Mouse (Mus musculus) lung, embryonic 16.5 days (tissue): ENCODE measurements around the gene B430306N03Rik. TPM values are rescaled to one million over a fixed set of nuclear protein-coding genes. Genes with fewer than 3 reads are reported as not detected.

Experiments
- ATAC-seq: fragments of 200-750 bp; cut with Nextera tagmentation; 2 replicates; pipeline ENCODE4 v1.8.0; 2017; ENCODE audit warnings: low read depth, mild to moderate bottlenecking, moderate library complexity
- H3K27ac ChIP-seq: fragments of 300-500 bp; sonication (generic); 2 replicates; pipeline ENCODE4 v1.5.1; 2014; ENCODE audit warnings: mild to moderate bottlenecking, control low read depth, low read length
- H3K27me3 ChIP-seq: fragments of 300-500 bp; sonication (generic); 2 replicates; pipeline ENCODE4 v1.6.1; 2014; ENCODE audit warnings: low read depth, low read length, mixed read lengths; ENCODE audit not compliant: control insufficient read depth, insufficient read depth
- H3K36me3 ChIP-seq: fragments of 300-500 bp; sonication (generic); 2 replicates; pipeline ENCODE4 v1.6.1; 2014; ENCODE audit warnings: low read length; ENCODE audit not compliant: control insufficient read depth, insufficient read depth
- H3K4me1 ChIP-seq: fragments of 300-500 bp; sonication (generic); replicated peaks from 2 replicates; pipeline ENCODE4 v1.6.1; 2014; ENCODE audit warnings: low read length, mixed read lengths; ENCODE audit not compliant: control insufficient read depth, insufficient read depth
- H3K4me2 ChIP-seq: fragments of 300-500 bp; sonication (generic); 2 replicates; pipeline ENCODE4 v1.6.1; 2014; ENCODE audit warnings: low read depth, low read length, control low read depth
- H3K4me3 ChIP-seq: fragments of 300-500 bp; sonication (generic); 2 replicates; pipeline ENCODE4 v1.5.1; 2014; ENCODE audit warnings: mild to moderate bottlenecking, low read length, control low read depth
- H3K9ac ChIP-seq: fragments of 300-500 bp; sonication (generic); 2 replicates; pipeline ENCODE4 v1.6.1; 2014; ENCODE audit warnings: low read length, control low read depth
- H3K9me3 ChIP-seq: fragments of 300-500 bp; sonication (generic); 2 replicates; pipeline ENCODE4 v1.6.1; 2016; ENCODE audit warnings: low read length; ENCODE audit not compliant: control insufficient read depth
- WGBS: fragments of 180-500 bp; shearing (Covaris S2); extraction: QIAGEN DNeasy Blood & Tissue Kit; methylation state at CpG from one replicate; pipeline ENCODE4 v1.1.7; 2014; 5-methylcytosine and 5-hydroxymethylcytosine counted together
- polyA plus RNA-seq: library from polyadenylated mRNA; unstranded; fragments of >200 nt; fragmentation: Nextera tagmentation; extraction: Ambion mirVana; gene quantifications from 2 replicates; pipeline ENCODE4 v1.2.1, GENCODE M21; 2015

Gene B430306N03Rik
- polyA plus RNA-seq, 1 experiment from 2014 or later: 0.34 TPM

DNA sequence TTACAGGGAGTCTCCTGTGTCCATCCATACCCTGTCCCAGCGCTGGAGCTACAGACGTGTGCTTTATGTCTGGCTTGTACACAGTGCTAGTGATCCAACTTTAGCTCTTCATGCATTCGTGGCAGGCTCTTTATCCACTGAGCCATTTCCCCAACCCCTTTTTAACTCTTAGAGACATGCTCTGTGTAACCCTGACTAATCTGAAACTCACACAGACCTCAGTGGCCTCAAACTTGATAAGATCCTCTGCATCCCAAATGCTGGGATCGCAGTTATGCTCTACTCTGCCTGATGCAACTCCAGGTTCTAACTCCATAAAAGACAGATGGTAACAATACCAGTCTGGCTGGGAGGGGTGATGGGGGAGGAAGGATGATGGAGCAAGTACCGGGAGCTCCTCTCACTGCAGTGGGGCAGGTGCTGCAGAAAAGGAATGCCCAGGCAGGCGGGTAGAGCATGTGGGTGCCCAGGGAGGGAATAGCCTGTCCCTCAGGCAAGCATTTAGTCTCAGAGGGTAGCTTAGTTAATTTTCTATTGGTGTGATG, 47.6 kb downstream of the B430306N03Rik start:
- Histone ChIP-seq H3K9me3 (no peaks in the 10 kb centered on the region), H3K36me3 (no peaks in the 10 kb centered on the region), H3K4me2 (no peak overlapping the region), H3K4me3 (no peak overlapping the region), H3K4me1 (no peaks in the 10 kb centered on the region), H3K27ac (no peak overlapping the region), H3K27me3 (no peaks in the 10 kb centered on the region), H3K9ac (no peak overlapping the region)
- no peak for ATAC-seq
- 63% methylated on average over 6 of the region's 6 CpGs for WGBS

DNA sequence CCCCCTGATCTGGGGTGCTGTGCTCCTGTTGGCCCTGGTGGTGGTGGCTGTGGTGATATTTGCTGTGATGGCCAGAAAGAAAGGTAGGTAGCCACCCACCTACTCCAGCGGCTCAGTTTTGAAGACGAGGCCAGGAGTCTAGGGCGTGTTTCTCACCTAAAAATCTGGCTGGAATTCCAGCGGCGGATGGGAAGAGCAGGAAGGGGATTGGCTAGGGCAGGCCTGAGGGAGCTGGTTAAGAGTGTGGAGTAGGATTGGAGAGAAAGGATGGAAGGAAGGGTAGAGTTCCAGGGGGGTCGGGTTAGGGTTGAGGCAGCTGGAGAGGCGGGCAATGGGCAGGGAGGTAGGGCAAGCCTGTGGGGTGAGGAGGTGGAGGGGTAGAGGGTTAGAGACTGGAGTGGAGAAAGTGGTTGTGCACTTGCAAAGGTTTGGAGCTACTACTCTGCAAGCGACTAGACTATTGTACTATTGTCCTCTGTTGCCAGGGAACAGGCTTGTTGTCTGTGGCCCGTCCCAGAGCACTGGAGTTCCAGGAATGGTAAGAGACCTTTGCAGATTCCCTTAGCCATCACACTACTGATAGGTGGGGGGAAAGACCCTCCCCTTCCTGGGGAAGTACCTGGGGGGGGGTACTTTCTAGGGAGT, 49.7 kb downstream of the B430306N03Rik start:
- Histone ChIP-seq H3K9ac (no peak overlapping the region), H3K27ac (no peak overlapping the region), H3K36me3 (no peaks in the 10 kb centered on the region), H3K4me1 (no peaks in the 10 kb centered on the region), H3K4me3 (no peak overlapping the region), H3K4me2 (no peak overlapping the region), H3K27me3 (no peaks in the 10 kb centered on the region), H3K9me3 (no peaks in the 10 kb centered on the region)
- WGBS: 73% methylated on average over 9 of the region's 9 CpGs
- ATAC-seq: no peak

DNA sequence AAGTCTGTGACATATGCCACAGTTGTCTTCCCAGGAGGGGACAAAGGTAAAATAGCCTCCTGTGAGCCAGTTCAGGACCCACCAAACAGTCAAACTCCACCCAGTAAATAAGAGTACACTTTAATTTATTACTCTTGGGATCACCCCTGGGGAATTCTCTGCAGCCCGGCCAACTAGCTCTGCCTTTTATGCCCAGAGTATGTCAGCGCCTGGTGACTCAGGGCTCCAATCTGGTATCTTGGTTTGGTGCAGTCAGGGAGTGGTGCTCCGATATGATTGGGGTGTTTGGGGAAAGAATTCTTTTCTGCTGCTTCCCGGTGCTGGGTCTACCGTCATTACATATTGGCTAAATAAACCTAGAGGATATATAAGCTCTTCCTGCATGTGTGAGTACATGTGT, 50.9 kb downstream of the B430306N03Rik start:
- Histone ChIP-seq H3K27ac (no peak overlapping the region), H3K36me3 (no peaks in the 10 kb centered on the region), H3K4me1 (no peaks in the 10 kb centered on the region), H3K9ac (no peak overlapping the region), H3K4me2 (no peak overlapping the region), H3K9me3 (no peaks in the 10 kb centered on the region), H3K27me3 (no peaks in the 10 kb centered on the region), H3K4me3 (no peak overlapping the region)
- 74% methylated on average over 5 of the region's 5 CpGs for WGBS
- ATAC-seq: no peak

DNA sequence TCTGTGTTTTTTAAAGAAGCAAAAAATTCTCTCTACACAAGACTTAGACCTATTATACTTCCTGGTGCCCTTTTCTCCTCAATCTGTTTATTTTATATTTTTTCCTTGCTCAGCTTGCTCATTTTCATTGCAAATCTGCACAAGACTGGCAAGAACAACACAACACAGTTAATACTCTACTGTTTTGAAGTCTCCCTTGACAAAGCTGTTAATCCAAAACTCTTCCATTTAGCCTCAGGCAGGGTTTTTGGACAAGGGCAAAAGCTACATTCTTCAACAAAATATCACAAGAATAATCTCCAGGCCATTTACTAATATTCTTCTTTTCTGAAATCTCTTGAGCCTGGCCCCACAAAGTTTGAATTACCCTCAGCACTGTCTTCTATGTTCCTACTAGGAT, 55.7 kb downstream of the B430306N03Rik start:
- H3K4me2 ChIP-seq: no peak overlapping the region
- H3K4me3 ChIP-seq: no peak overlapping the region
- no peaks in the 10 kb centered on the region for H3K27me3 ChIP-seq
- H3K9ac ChIP-seq: no peak overlapping the region
- H3K27ac ChIP-seq: no peak overlapping the region
- H3K36me3 ChIP-seq: no peaks in the 10 kb centered on the region
- no peaks in the 10 kb centered on the region for H3K4me1 ChIP-seq
- no peak for ATAC-seq
- no peaks in the 10 kb centered on the region for H3K9me3 ChIP-seq

DNA sequence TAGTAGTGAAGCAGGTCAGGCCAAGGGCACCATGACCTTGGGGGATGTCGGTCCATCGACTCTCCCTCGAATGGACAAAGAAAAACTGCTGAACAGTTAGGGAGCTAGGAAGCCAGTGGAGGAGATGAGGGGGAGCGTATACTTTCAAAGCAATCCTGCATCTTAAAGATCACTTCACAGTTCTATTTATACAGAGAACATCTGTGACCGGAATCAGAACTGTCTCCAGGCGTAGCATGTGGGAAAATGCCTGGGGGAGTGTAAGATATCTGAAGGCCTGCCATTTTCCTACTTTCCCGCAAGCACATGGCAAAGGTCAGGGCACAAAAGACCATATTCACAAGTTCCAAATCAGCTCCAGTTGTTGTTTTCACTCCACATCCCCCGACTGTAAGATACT, 57.0 kb downstream of the B430306N03Rik start:
- Histone ChIP-seq H3K27ac (no peak overlapping the region), H3K36me3 (no peaks in the 10 kb centered on the region), H3K9me3 (no peaks in the 10 kb centered on the region), H3K9ac (no peak overlapping the region), H3K27me3 (no peaks in the 10 kb centered on the region), H3K4me3 (no peak overlapping the region), H3K4me2 (no peak overlapping the region), H3K4me1 (no peaks in the 10 kb centered on the region)
- ATAC-seq: no peak
- WGBS: 72% methylated on average over 8 of the region's 8 CpGs

DNA sequence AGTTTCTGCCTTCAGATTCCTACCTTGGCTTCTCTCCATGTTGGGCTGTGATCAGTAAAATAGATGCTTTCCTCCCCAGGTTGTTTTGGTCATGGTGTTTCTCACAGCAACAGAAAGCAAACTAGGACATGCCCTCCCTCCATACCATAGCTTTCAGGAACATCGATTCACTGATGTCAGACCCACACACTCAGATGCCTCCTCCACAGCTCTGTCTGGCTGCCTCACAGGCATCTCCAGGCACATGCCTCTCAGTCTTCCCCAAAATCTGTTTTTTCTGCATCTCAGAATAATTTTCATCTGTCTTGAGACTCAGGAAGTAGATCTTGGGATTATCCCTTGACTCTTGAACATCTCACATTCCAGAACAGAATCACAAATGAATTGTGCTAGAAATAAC, 60.2 kb downstream of the B430306N03Rik start:
- ATAC-seq: no peak
- H3K27ac ChIP-seq: no peak overlapping the region
- H3K4me1 ChIP-seq: no peaks in the 10 kb centered on the region
- no peaks in the 10 kb centered on the region for H3K9me3 ChIP-seq
- H3K27me3 ChIP-seq: no peaks in the 10 kb centered on the region
- 89% methylated on average over 1 of the region's 1 CpGs for WGBS
- H3K36me3 ChIP-seq: no peaks in the 10 kb centered on the region
- H3K4me3 ChIP-seq: no peak overlapping the region
- no peak overlapping the region for H3K9ac ChIP-seq
- no peak overlapping the region for H3K4me2 ChIP-seq

Other genes with a start within 250 kb of the B430306N03Rik start
- not detected in 2 replicates for gene 1700067P10Rik, start 226.8 kb upstream of the B430306N03Rik start, polyA plus RNA-seq
- gene 9830107B12Rik, start 169.9 kb upstream of the B430306N03Rik start, polyA plus RNA-seq: not detected in 2 replicates
- 0.36 TPM in 1 of 2 replicates, not detected in the other for gene A530064D06Rik, start 148.9 kb upstream of the B430306N03Rik start, polyA plus RNA-seq
- 0.20 and 0.43 TPM in 2 replicates for gene Trem1, start 83.4 kb upstream of the B430306N03Rik start, polyA plus RNA-seq
- 0.29 and 0.51 TPM in 2 replicates for gene Trem3, start 68.4 kb upstream of the B430306N03Rik start, polyA plus RNA-seq
- 0.31 TPM in 2 replicates for gene Treml4, start 51.8 kb upstream of the B430306N03Rik start, polyA plus RNA-seq
- 0.34 and 0.40 TPM in 2 replicates for gene Treml2, start 16.6 kb upstream of the B430306N03Rik start, polyA plus RNA-seq
- gene Trem2, start 30.3 kb downstream of the B430306N03Rik start, polyA plus RNA-seq: 4.5 and 5.6 TPM in 2 replicates
- gene Treml1, start 43.8 kb downstream of the B430306N03Rik start, polyA plus RNA-seq: 2.3 and 2.6 TPM in 2 replicates
- gene Nfya, start 93.8 kb downstream of the B430306N03Rik start, polyA plus RNA-seq: 18.1 and 19.7 TPM in 2 replicates
- gene Oard1, start 93.9 kb downstream of the B430306N03Rik start, polyA plus RNA-seq: 67.8 and 68.4 TPM in 2 replicates
- gene Apobec2, start 116.8 kb downstream of the B430306N03Rik start, polyA plus RNA-seq: 9.9 and 10.5 TPM in 2 replicates
- gene Tspo2, start 135.4 kb downstream of the B430306N03Rik start, polyA plus RNA-seq: 2.6 and 3.2 TPM in 2 replicates
- 2.7 and 3.6 TPM in 2 replicates for gene Unc5cl, start 138.8 kb downstream of the B430306N03Rik start, polyA plus RNA-seq